Mouse (Mus musculus): ENCODE results near the gene S1pr3. TPM values are rescaled to one million over a fixed set of nuclear protein-coding genes. Genes with fewer than 3 reads are reported as not detected.

The S1pr3 gene
- polyA plus RNA-seq, 1 experiment from 2014 or later = 23.4 TPM

- Histone ChIP-seq H3K27ac (ENCODE audit: low read length) (peak overlapping the region; percentile 66), H3K4me3 (ENCODE audit: low read length) (peak overlapping the region; percentile 37), H3K9ac (ENCODE audit: low read length) (peak overlapping the region; percentile 55; the same call in 1 of the 2 replicates), H3K4me1 (ENCODE audit: control insufficient read depth, insufficient read depth, low read length) (peaks cover 12% of the 10 kb centered on the region; the same call in 1 of the 2 replicates), H3K4me2 (ENCODE audit: low read depth, low read length) (peak overlapping the region; percentile 84), H3K9me3 (replicated peaks; ENCODE audit: control insufficient read depth, low read length) (no peaks in the 10 kb centered on the region; the same call in 1 of the 2 replicates), H3K27me3 (ENCODE audit: control insufficient read depth, insufficient read depth, low read length) (peaks cover 2% of the 10 kb centered on the region; the same call in 1 of the 2 replicates), H3K36me3 (ENCODE audit: control insufficient read depth, insufficient read depth) (peaks cover 10% of the 10 kb centered on the region; the same call in 1 of the 2 replicates)
- ATAC-seq (replicated peaks; ENCODE audit: extremely low read depth, insufficient read depth, low FRiP score) = no peak
- 50% methylated on average over 12 of the region's 12 CpGs for WGBS
Measured at GRCm38 (mm10) chr13:51411696-51412430, 3.4 kb downstream of the S1pr3 start.

- Histone ChIP-seq H3K9ac (ENCODE audit: low read length) (no peak overlapping the region), H3K27ac (ENCODE audit: low read length) (no peak overlapping the region), H3K36me3 (ENCODE audit: control insufficient read depth, insufficient read depth) (peaks cover 10% of the 10 kb centered on the region; the same call in 1 of the 2 replicates), H3K4me2 (ENCODE audit: low read depth, low read length) (no peak overlapping the region), H3K4me3 (ENCODE audit: low read length) (no peak overlapping the region), H3K27me3 (ENCODE audit: control insufficient read depth, insufficient read depth, low read length) (no peaks in the 10 kb centered on the region), H3K4me1 (ENCODE audit: control insufficient read depth, insufficient read depth, low read length) (peaks cover 12% of the 10 kb centered on the region), H3K9me3 (replicated peaks; ENCODE audit: control insufficient read depth, low read length) (no peaks in the 10 kb centered on the region; the same call in 1 of the 2 replicates)
- ATAC-seq (replicated peaks; ENCODE audit: extremely low read depth, insufficient read depth, low FRiP score) = no peak
- 67% methylated on average over 3 of the region's 3 CpGs for WGBS
Measured at GRCm38 (mm10) chr13:51413461-51413860, 5.0 kb downstream of the S1pr3 start.

GRCm38 (mm10) chr13:51416727-51417126, 8.3 kb downstream of the S1pr3 start:
- Histone ChIP-seq H3K27ac (ENCODE audit: low read length) (no peak overlapping the region), H3K9ac (ENCODE audit: low read length) (no peak overlapping the region), H3K4me2 (ENCODE audit: low read depth, low read length) (no peak overlapping the region), H3K36me3 (ENCODE audit: control insufficient read depth, insufficient read depth) (peaks cover 16% of the 10 kb centered on the region), H3K4me1 (ENCODE audit: control insufficient read depth, insufficient read depth, low read length) (peaks cover 11% of the 10 kb centered on the region), H3K27me3 (ENCODE audit: control insufficient read depth, insufficient read depth, low read length) (no peaks in the 10 kb centered on the region), H3K9me3 (replicated peaks; ENCODE audit: control insufficient read depth, low read length) (no peaks in the 10 kb centered on the region; the same call in 1 of the 2 replicates), H3K4me3 (ENCODE audit: low read length) (no peak overlapping the region)
- 74% methylated on average over 11 of the region's 11 CpGs for whole genome bisulfite sequencing
- no peak for ATAC-seq (replicated peaks; ENCODE audit: extremely low read depth, insufficient read depth, low FRiP score)

GRCm38 (mm10) chr13:51417796-51418195, 9.4 kb downstream of the S1pr3 start:
- 67% methylated on average over 6 of the region's 6 CpGs for WGBS
- Histone ChIP-seq H3K27ac (ENCODE audit: low read length) (peak overlapping the region; percentile 51), H3K4me2 (ENCODE audit: low read depth, low read length) (no peak overlapping the region), H3K4me3 (ENCODE audit: low read length) (no peak overlapping the region), H3K27me3 (ENCODE audit: control insufficient read depth, insufficient read depth, low read length) (no peaks in the 10 kb centered on the region), H3K4me1 (ENCODE audit: control insufficient read depth, insufficient read depth, low read length) (peaks cover 11% of the 10 kb centered on the region), H3K9me3 (replicated peaks; ENCODE audit: control insufficient read depth, low read length) (no peaks in the 10 kb centered on the region; the same call in 1 of the 2 replicates), H3K36me3 (ENCODE audit: control insufficient read depth, insufficient read depth) (peaks cover 16% of the 10 kb centered on the region), H3K9ac (ENCODE audit: low read length) (0 out of 2 replicates have a peak overlapping the region, but pooled peaks have one; percentile 3)
- no peak for ATAC-seq (replicated peaks; ENCODE audit: extremely low read depth, insufficient read depth, low FRiP score)

DNA sequence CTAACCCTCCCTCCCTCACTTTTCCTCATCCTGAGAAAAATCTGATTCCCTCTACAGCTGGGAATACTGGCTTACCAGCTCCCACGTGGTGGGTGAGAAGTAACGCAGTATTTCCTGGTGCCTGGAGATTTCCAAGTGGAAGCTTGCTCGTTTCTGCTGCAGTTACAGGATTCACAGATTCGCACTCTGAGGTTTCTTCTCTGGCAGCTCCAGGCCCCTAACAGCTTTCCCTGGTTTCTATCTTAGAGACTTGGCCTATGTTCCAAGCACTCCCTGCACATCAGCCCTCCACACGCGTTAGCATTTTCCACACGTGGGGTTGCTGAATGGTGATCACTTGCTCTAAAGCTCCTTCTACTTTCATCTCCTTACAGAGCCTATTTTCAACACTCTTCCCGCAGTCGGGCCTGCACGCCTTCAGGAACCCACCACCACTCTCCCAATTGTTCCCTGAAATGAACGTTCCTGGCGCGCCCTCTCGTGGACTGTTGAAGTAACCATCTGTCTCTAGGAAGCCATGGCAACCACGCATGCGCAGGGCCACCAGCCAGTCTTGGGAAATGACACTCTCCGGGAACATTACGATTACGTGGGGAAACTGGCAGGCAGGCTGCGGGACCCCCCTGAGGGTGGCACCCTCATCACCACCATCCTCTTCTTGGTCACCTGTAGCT, 10.0 kb downstream of the S1pr3 start:
- Histone ChIP-seq H3K9me3 (replicated peaks; ENCODE audit: control insufficient read depth, low read length) (no peaks in the 10 kb centered on the region; the same call in 1 of the 2 replicates), H3K9ac (ENCODE audit: low read length) (peak overlapping the region; percentile 52), H3K4me3 (ENCODE audit: low read length) (peak overlapping the region; percentile 7; the same call in 1 of the 2 replicates), H3K4me2 (ENCODE audit: low read depth, low read length) (peak overlapping the region; percentile 50), H3K27ac (ENCODE audit: low read length) (peak overlapping the region; percentile 51), H3K36me3 (ENCODE audit: control insufficient read depth, insufficient read depth) (peaks cover 16% of the 10 kb centered on the region), H3K27me3 (ENCODE audit: control insufficient read depth, insufficient read depth, low read length) (no peaks in the 10 kb centered on the region), H3K4me1 (ENCODE audit: control insufficient read depth, insufficient read depth, low read length) (peaks cover 11% of the 10 kb centered on the region)
- peak; percentile 69; the same call in 1 of the 2 replicates for ATAC-seq (replicated peaks; ENCODE audit: extremely low read depth, insufficient read depth, low FRiP score)
- WGBS = 6% methylated on average over 20 of the region's 20 CpGs

GRCm38 (mm10) chr13:51418942-51419451, 10.6 kb downstream of the S1pr3 start:
- Histone ChIP-seq H3K27me3 (ENCODE audit: control insufficient read depth, insufficient read depth, low read length) (no peaks in the 10 kb centered on the region), H3K4me3 (ENCODE audit: low read length) (0 out of 2 replicates have a peak overlapping the region, but pooled peaks have one; percentile 7), H3K36me3 (ENCODE audit: control insufficient read depth, insufficient read depth) (peaks cover 16% of the 10 kb centered on the region), H3K27ac (ENCODE audit: low read length) (no peak overlapping the region), H3K9ac (ENCODE audit: low read length) (peak overlapping the region; percentile 52), H3K4me1 (ENCODE audit: control insufficient read depth, insufficient read depth, low read length) (peaks cover 11% of the 10 kb centered on the region), H3K4me2 (ENCODE audit: low read depth, low read length) (peak overlapping the region; percentile 50), H3K9me3 (replicated peaks; ENCODE audit: control insufficient read depth, low read length) (no peaks in the 10 kb centered on the region; the same call in 1 of the 2 replicates)
- no peak for ATAC-seq (replicated peaks; ENCODE audit: extremely low read depth, insufficient read depth, low FRiP score)
- WGBS = 71% methylated on average over 19 of the region's 19 CpGs

DNA sequence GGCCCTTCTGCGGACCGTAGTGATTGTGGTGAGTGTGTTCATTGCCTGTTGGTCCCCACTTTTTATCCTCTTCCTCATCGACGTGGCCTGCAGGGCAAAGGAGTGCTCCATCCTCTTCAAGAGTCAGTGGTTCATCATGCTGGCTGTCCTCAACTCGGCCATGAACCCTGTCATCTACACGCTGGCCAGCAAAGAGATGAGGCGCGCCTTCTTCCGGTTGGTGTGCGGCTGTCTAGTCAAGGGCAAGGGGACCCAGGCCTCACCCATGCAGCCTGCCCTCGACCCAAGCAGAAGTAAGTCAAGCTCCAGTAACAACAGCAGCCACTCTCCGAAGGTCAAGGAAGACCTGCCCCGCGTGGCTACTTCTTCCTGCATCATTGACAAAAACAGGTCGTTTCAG, 11.1 kb downstream of the S1pr3 start:
- Histone ChIP-seq H3K4me2 (ENCODE audit: low read depth, low read length) (no peak overlapping the region), H3K27ac (ENCODE audit: low read length) (no peak overlapping the region), H3K4me1 (ENCODE audit: control insufficient read depth, insufficient read depth, low read length) (peaks cover 11% of the 10 kb centered on the region), H3K9me3 (replicated peaks; ENCODE audit: control insufficient read depth, low read length) (no peaks in the 10 kb centered on the region; the same call in 1 of the 2 replicates), H3K27me3 (ENCODE audit: control insufficient read depth, insufficient read depth, low read length) (no peaks in the 10 kb centered on the region), H3K4me3 (ENCODE audit: low read length) (no peak overlapping the region), H3K36me3 (ENCODE audit: control insufficient read depth, insufficient read depth) (peaks cover 15% of the 10 kb centered on the region), H3K9ac (ENCODE audit: low read length) (no peak overlapping the region)
- WGBS = 85% methylated on average over 15 of the region's 15 CpGs
- no peak for ATAC-seq (replicated peaks; ENCODE audit: extremely low read depth, insufficient read depth, low FRiP score)

DNA sequence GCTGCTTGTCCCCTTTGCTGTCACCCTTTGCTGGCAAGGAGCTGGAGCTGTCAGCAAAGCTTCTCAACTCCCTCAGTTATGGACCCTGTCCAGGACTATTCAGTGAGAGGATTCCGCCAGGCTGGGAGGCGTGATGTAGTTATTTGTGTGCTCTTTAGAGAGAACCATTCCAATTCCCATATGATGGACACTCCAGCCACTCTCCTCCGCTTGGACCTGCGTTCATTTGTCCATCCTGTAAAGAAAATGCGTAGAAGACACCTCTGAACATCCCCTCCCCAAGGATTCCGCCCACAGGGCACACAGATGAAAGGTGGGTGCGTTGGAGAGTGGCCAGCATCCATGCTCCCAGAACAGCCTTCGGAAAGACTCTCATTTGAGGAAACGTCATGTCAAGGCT, 12.4 kb downstream of the S1pr3 start:
- Histone ChIP-seq H3K9ac (ENCODE audit: low read length) (no peak overlapping the region), H3K4me2 (ENCODE audit: low read depth, low read length) (no peak overlapping the region), H3K27me3 (ENCODE audit: control insufficient read depth, insufficient read depth, low read length) (no peaks in the 10 kb centered on the region), H3K36me3 (ENCODE audit: control insufficient read depth, insufficient read depth) (peaks cover 6% of the 10 kb centered on the region), H3K9me3 (replicated peaks; ENCODE audit: control insufficient read depth, low read length) (no peaks in the 10 kb centered on the region), H3K27ac (ENCODE audit: low read length) (no peak overlapping the region), H3K4me3 (ENCODE audit: low read length) (no peak overlapping the region), H3K4me1 (ENCODE audit: control insufficient read depth, insufficient read depth, low read length) (peaks cover 11% of the 10 kb centered on the region)
- ATAC-seq (replicated peaks; ENCODE audit: extremely low read depth, insufficient read depth, low FRiP score) = no peak
- WGBS = 78% methylated on average over 9 of the region's 9 CpGs
